In the genomic region with DNA sequence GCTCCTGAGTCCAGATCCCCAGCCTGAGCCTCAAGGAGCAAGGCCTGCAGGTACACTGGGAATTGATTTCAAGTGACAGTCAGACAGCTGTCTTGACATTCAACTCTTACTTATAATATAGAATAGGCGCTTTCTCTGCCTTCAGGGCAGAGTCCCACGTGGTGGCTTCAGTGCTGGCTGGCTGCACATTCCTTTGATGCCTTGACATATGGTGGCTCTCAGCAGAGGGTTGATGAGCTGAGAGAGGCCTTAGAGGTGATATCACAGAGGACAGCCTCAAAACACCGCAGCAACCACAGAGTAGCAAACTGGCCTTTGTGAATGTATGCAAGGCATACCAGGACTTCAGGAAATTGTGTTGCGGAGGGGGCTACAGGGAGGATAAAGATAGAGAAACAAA, we compare ENCODE assay signal across 26 mouse cellular contexts.
DNase-seq lines count a peak whose midpoint lies in the region; ATAC-seq and TF ChIP-seq lines count a peak whose summit lies in the region.
"Had no signal": no experiment of that assay in that cellular context is flagged by ENCODE, and none has a peak within 500 bp of the region (broad histone marks: within the 10 kb centered on the region; RNA-seq: fewer than 3 reads in every experiment).

No protein-coding gene starts in this region.

- 0 out of 2 replicates have a peak overlapping the region, but pooled peaks have one; percentile 30 for H3K27ac ChIP-seq in embryonic facial prominence, embryonic 10.5 days (replicated peaks)
- no peak overlapping the region for H3K27ac ChIP-seq in hindbrain, embryonic 13.5 days
- H3K27ac ChIP-seq: embryonic facial prominence, embryonic 15.5 days; forebrain, embryonic 13.5 days; heart, adult 2 months; hindbrain, embryonic 14.5 days; limb, embryonic 12.5 days; liver, embryonic 15.5 days; neural tube, embryonic 13.5 days had no signal

- no peak for TF ChIP-seq CTCF in brain, embryonic 14.5 days (IDR thresholded peaks at IDR 0.05; ENCODE audit: borderline replicate concordance, extremely low read depth, insufficient read depth, insufficient read length)

- no peaks in the 10 kb centered on the region for H3K9me3 ChIP-seq in embryonic facial prominence, embryonic 10.5 days
- peaks cover 6% of the 10 kb centered on the region; the same call in 1 of the 2 replicates for H3K9me3 ChIP-seq in hindbrain, embryonic 13.5 days
- H3K9me3 ChIP-seq: liver, embryonic 15.5 days; neural tube, embryonic 13.5 days had no signal

- DNase-seq in embryo, embryonic 10 days (ENCODE audit: low spot score), result peak; percentile 37
- DNase-seq in embryo, embryonic 11 days, result no peak
- DNase-seq in brain, embryonic 14.5 days (ENCODE audit: low read depth), result peak; percentile 38
- DNase-seq in cerebellum, adult 9-11 months, result peak; percentile 26
- no peak for DNase-seq in embryonic facial prominence, embryonic 10.5 days (ENCODE audit: low spot score)
- DNase-seq in frontal cortex, adult 2 months (ENCODE audit: extremely low spot score in 1 of 2, low spot score in 1 of 2), result no peak
- DNase-seq: adrenal gland, postnatal 25 days; gastrocnemius, postnatal 25 days; heart, adult 2 months; heart, postnatal 4 days; kidney, postnatal 14 days; lung, embryonic 14.5 days; lung, postnatal 14 days; spleen, adult 18-20 months; thymus, postnatal 14 days had no signal

- no peak for TF ChIP-seq POLR2A in brain, embryonic 14.5 days (IDR thresholded peaks at IDR 0.05; ENCODE audit: borderline replicate concordance, extremely low read depth, insufficient read depth, insufficient read length, poor library complexity, severe bottlenecking)

- H3K36me3 ChIP-seq in embryonic facial prominence, embryonic 10.5 days (replicated peaks), result no peaks in the 10 kb centered on the region
- no peaks in the 10 kb centered on the region for H3K36me3 ChIP-seq in hindbrain, embryonic 13.5 days
- H3K36me3 ChIP-seq: embryonic facial prominence, embryonic 15.5 days; heart, embryonic 12.5 days; limb, embryonic 12.5 days; liver, embryonic 15.5 days; neural tube, embryonic 13.5 days had no signal

- peaks cover 17% of the 10 kb centered on the region; the same call in 1 of the 2 replicates for H3K27me3 ChIP-seq in embryonic facial prominence, embryonic 10.5 days (replicated peaks; ENCODE audit: low read depth, poor library complexity, severe bottlenecking)
- peaks cover 51% of the 10 kb centered on the region for H3K27me3 ChIP-seq in hindbrain, embryonic 13.5 days
- H3K27me3 ChIP-seq: forebrain, embryonic 13.5 days; limb, embryonic 12.5 days had no signal

- no peak for ATAC-seq in hindbrain, embryonic 13.5 days (ENCODE audit: low FRiP score)
- no peak for ATAC-seq in granulocyte monocyte progenitor cell, adult 5-6 weeks (replicated peaks; ENCODE audit: poor library complexity, severe bottlenecking)
- ATAC-seq: CD4-positive, CD25-positive, alpha-beta regulatory T cell, adult 4 months; forebrain, embryonic 13.5 days; intestine, postnatal 0 days had no signal

- 58% methylated on average over 4 of the region's 4 CpGs for WGBS in embryonic facial prominence, embryonic 10.5 days
- 49% methylated on average over 4 of the region's 4 CpGs for WGBS in hindbrain, embryonic 13.5 days

- H3K4me1 ChIP-seq in embryonic facial prominence, embryonic 10.5 days, result peaks cover 53% of the 10 kb centered on the region
- peaks cover 19% of the 10 kb centered on the region for H3K4me1 ChIP-seq in hindbrain, embryonic 13.5 days (replicated peaks)
- H3K4me1 ChIP-seq: heart, embryonic 12.5 days; liver, embryonic 15.5 days had no signal

- H3K9ac ChIP-seq in hindbrain, embryonic 13.5 days, result no peak overlapping the region
- H3K9ac ChIP-seq: embryonic facial prominence, embryonic 15.5 days; forebrain, embryonic 13.5 days; heart, embryonic 12.5 days; hindbrain, embryonic 14.5 days; limb, embryonic 12.5 days; liver, embryonic 15.5 days; lung, embryonic 14.5 days; neural tube, embryonic 13.5 days had no signal

- H3K4me2 ChIP-seq in hindbrain, embryonic 13.5 days, result no peak overlapping the region
- H3K4me2 ChIP-seq: embryonic facial prominence, embryonic 15.5 days; forebrain, embryonic 13.5 days; heart, embryonic 12.5 days; hindbrain, embryonic 14.5 days; limb, embryonic 12.5 days; liver, embryonic 15.5 days; lung, embryonic 14.5 days; neural tube, embryonic 13.5 days had no signal

- no peak overlapping the region for H3K4me3 ChIP-seq in embryonic facial prominence, embryonic 10.5 days
- no peak overlapping the region for H3K4me3 ChIP-seq in hindbrain, embryonic 13.5 days
- H3K4me3 ChIP-seq: embryonic facial prominence, embryonic 15.5 days; forebrain, embryonic 13.5 days; heart, adult 2 months; heart, embryonic 12.5 days; limb, embryonic 12.5 days; liver, embryonic 15.5 days; neural tube, embryonic 13.5 days had no signal

Comparison
In these comparisons a context has a peak if more than half of its experiments do, and no peak if none do; other contexts are left out.
1. DNase-seq: peak in embryo, embryonic 10 days (single experiment), brain, embryonic 14.5 days (single experiment) and cerebellum, adult 9-11 months (single experiment); none in embryo, embryonic 11 days (single experiment), embryonic facial prominence, embryonic 10.5 days (single experiment) and frontal cortex, adult 2 months (0 of 2).